Mouse (Mus musculus) hindbrain, postnatal 0 days (tissue): ENCODE data around the gene Gsc. TPM values are rescaled to one million over a fixed set of nuclear protein-coding genes. Genes with fewer than 3 reads are reported as not detected.

Source experiments
- ATAC-seq: fragments of 200-750 bp; cut with Nextera tagmentation; 2 replicates; pipeline ENCODE4 v1.8.0; 2017; ENCODE audit warnings: mild to moderate bottlenecking, moderate TSS enrichment, moderate library complexity
- DNase-seq: peaks from one replicate; pipeline ENCODE4 v3.0.0-alpha.2; 2015; ENCODE audit warnings: low spot score
- H3K27ac ChIP-seq: fragments of 300-500 bp; sonication (generic); 2 replicates; pipeline ENCODE4 v1.5.1; 2014; ENCODE audit warnings: mild to moderate bottlenecking
- H3K27me3 ChIP-seq: fragments of 300-500 bp; sonication (generic); 2 replicates; pipeline ENCODE4 v1.6.1; 2014; ENCODE audit warnings: low read length, mixed read lengths; ENCODE audit not compliant: insufficient read depth
- H3K36me3 ChIP-seq: fragments of 300-500 bp; sonication (generic); 2 replicates; pipeline ENCODE4 v1.6.1; 2014; ENCODE audit warnings: low read length, mixed read lengths; ENCODE audit not compliant: insufficient read depth
- H3K4me1 ChIP-seq: fragments of 300-500 bp; sonication (generic); 2 replicates; pipeline ENCODE4 v1.6.1; 2014; ENCODE audit warnings: antibody characterized with exemption, low read length, mixed read lengths; ENCODE audit not compliant: insufficient read depth
- H3K4me2 ChIP-seq: fragments of 300-500 bp; sonication (generic); 2 replicates; pipeline ENCODE4 v1.6.1; 2014; ENCODE audit warnings: low read depth, mild to moderate bottlenecking, low read length, moderate library complexity, mixed read lengths
- H3K4me3 ChIP-seq: fragments of 300-500 bp; sonication (generic); 2 replicates; pipeline ENCODE4 v1.5.1; 2014; ENCODE audit warnings: low read length
- H3K9ac ChIP-seq: fragments of 300-500 bp; sonication (generic); replicated peaks from 2 replicates; pipeline ENCODE4 v1.6.1; 2014; ENCODE audit warnings: mild to moderate bottlenecking, low read length, moderate library complexity, mixed read lengths
- H3K9me3 ChIP-seq: fragments of 300-500 bp; sonication (generic); 2 replicates; pipeline ENCODE4 v1.6.1; 2016; ENCODE audit warnings: low read length, mixed read lengths
- CTCF ChIP-seq: IDR thresholded peaks from 2 replicates; pipeline ENCODE4 v1.5.1; 2016; ENCODE audit warnings: antibody characterized with exemption, control low read depth, low read depth
- WGBS: fragments of 180-500 bp; shearing (Covaris S2); extraction: QIAGEN DNeasy Blood & Tissue Kit; methylation state at CpG from one replicate; pipeline ENCODE4 v1.1.7; 2014; 5-methylcytosine and 5-hydroxymethylcytosine counted together
- polyA plus RNA-seq: library from polyadenylated mRNA; unstranded; fragments of >200 nt; fragmentation: Nextera tagmentation; extraction: Ambion mirVana; gene quantifications from 2 replicates; pipeline ENCODE4 v1.2.1, GENCODE M21; 2015
- total RNA-seq: library from RNA; depleted of rRNA; stranded (reverse); fragments of >200 nt; gene quantifications from 2 replicates; pipeline ENCODE4 v1.2.3, GENCODE M21; 2014; rRNA removed

The Gsc gene
- total RNA-seq: not detected in 2 replicates
- polyA plus RNA-seq: not detected in 2 replicates

GRCm38 (mm10) chr12:104472601-104473424 lies at the start of gene Gsc:
TSS of gene Gsc (minus strand) at chr12:104473330.
- Histone ChIP-seq H3K4me2 (peak within 1 kb of the TSS; percentile 67), H3K27me3 (peaks cover 64% of the 10 kb centered on the region), H3K9me3 (no peaks in the 10 kb centered on the region), H3K4me1 (peaks cover 3% of the 10 kb centered on the region; the same call in 1 of the 2 replicates), H3K27ac (no peak within 1 kb of the TSS), H3K36me3 (no peaks in the 10 kb centered on the region), H3K4me3 (peak within 1 kb of the TSS; percentile 40), H3K9ac (no peak within 1 kb of the TSS)
- DNase-seq: peak; percentile 34
- ATAC-seq: no peak
- no peak for TF ChIP-seq CTCF
- WGBS: under 1% methylated on average over 80 of the region's 97 CpGs

GRCm38 (mm10) chr12:104519721-104520120 lies 46.6 kb upstream of the Gsc start:
- no peaks in the 10 kb centered on the region for H3K27me3 ChIP-seq
- no peak overlapping the region for H3K4me2 ChIP-seq
- WGBS: 89% methylated on average over 5 of the region's 5 CpGs
- no peaks in the 10 kb centered on the region for H3K36me3 ChIP-seq
- H3K9ac ChIP-seq: no peak overlapping the region
- no peaks in the 10 kb centered on the region for H3K9me3 ChIP-seq
- DNase-seq (no peak), ATAC-seq (no peak)
- no peak overlapping the region for H3K27ac ChIP-seq
- no peak overlapping the region for H3K4me3 ChIP-seq
- no peak for TF ChIP-seq CTCF
- H3K4me1 ChIP-seq: no peaks in the 10 kb centered on the region

GRCm38 (mm10) chr12:104507911-104508310 lies 34.8 kb upstream of the Gsc start:
- no peak overlapping the region for H3K9ac ChIP-seq

GRCm38 (mm10) chr12:104492009-104492408 lies 18.9 kb upstream of the Gsc start:
- Histone ChIP-seq H3K9ac (no peak overlapping the region), H3K4me2 (no peak overlapping the region), H3K36me3 (no peaks in the 10 kb centered on the region), H3K4me3 (no peak overlapping the region), H3K27me3 (no peaks in the 10 kb centered on the region), H3K27ac (no peak overlapping the region), H3K9me3 (no peaks in the 10 kb centered on the region), H3K4me1 (no peaks in the 10 kb centered on the region)
- TF ChIP-seq CTCF: no peak
- ATAC-seq (no peak), DNase-seq (peak; percentile 35)
- WGBS: 50% methylated on average over 6 of the region's 6 CpGs

More at GRCm38 (mm10) chr12:104507911-104508310, 34.8 kb upstream of the Gsc start:
- ATAC-seq: no peak
- Histone ChIP-seq H3K36me3 (no peaks in the 10 kb centered on the region), H3K27me3 (no peaks in the 10 kb centered on the region), H3K4me3 (no peak overlapping the region), H3K27ac (no peak overlapping the region), H3K4me1 (no peaks in the 10 kb centered on the region), H3K9me3 (no peaks in the 10 kb centered on the region), H3K4me2 (no peak overlapping the region)
- WGBS: 38% methylated on average over 7 of the region's 7 CpGs
- no peak for DNase-seq
- TF ChIP-seq CTCF: no peak

- no peak overlapping the region for H3K9ac ChIP-seq
- H3K4me3 ChIP-seq: no peak overlapping the region
- 0 out of 2 replicates have a peak, but pooled peaks cover 3% of the 10 kb centered on the region for H3K27me3 ChIP-seq
- no peaks in the 10 kb centered on the region for H3K36me3 ChIP-seq
- no peak overlapping the region for H3K27ac ChIP-seq
- ATAC-seq (no peak), DNase-seq (no peak)
- no peak overlapping the region for H3K4me2 ChIP-seq
- TF ChIP-seq CTCF: no peak
- H3K9me3 ChIP-seq: no peaks in the 10 kb centered on the region
- no peaks in the 10 kb centered on the region for H3K4me1 ChIP-seq
- WGBS: 71% methylated on average over 8 of the region's 8 CpGs
Measured at GRCm38 (mm10) chr12:104486205-104486604, 13.1 kb upstream of the Gsc start.

GRCm38 (mm10) chr12:104485161-104485560 lies 12.0 kb upstream of the Gsc start:
- DNase-seq: no peak
- H3K4me1 ChIP-seq: no peaks in the 10 kb centered on the region
- H3K4me2 ChIP-seq: no peak overlapping the region
- no peak for ATAC-seq
- H3K27ac ChIP-seq: no peak overlapping the region
- no peaks in the 10 kb centered on the region for H3K9me3 ChIP-seq
- WGBS: 41% methylated on average over 3 of the region's 3 CpGs
- no peaks in the 10 kb centered on the region for H3K36me3 ChIP-seq
- no peak for TF ChIP-seq CTCF
- no peak overlapping the region for H3K9ac ChIP-seq
- 0 out of 2 replicates have a peak, but pooled peaks cover 11% of the 10 kb centered on the region for H3K27me3 ChIP-seq
- H3K4me3 ChIP-seq: no peak overlapping the region

- no peak for TF ChIP-seq CTCF
- Histone ChIP-seq H3K4me2 (no peak overlapping the region), H3K27ac (no peak overlapping the region), H3K36me3 (no peaks in the 10 kb centered on the region), H3K27me3 (peaks cover 36% of the 10 kb centered on the region), H3K9ac (no peak overlapping the region), H3K4me1 (no peaks in the 10 kb centered on the region), H3K4me3 (no peak overlapping the region), H3K9me3 (no peaks in the 10 kb centered on the region)
- 73% methylated on average over 10 of the region's 10 CpGs for WGBS
- DNase-seq (no peak), ATAC-seq (no peak)
Measured at GRCm38 (mm10) chr12:104481007-104481406, 7.9 kb upstream of the Gsc start.
